Mouse (Mus musculus) CD4-positive naive resting alpha-beta T cell, adult 57 days (primary cell): ENCODE data around the gene Olfr1423. TPM values are rescaled to one million over a fixed set of nuclear protein-coding genes. Genes with fewer than 3 reads are reported as not detected.

Experiments
- total RNA-seq: library from RNA; stranded (reverse); gene quantifications from one replicate; pipeline ENCODE4 v1.2.4, GENCODE M21; 2023

Gene Olfr1423
- not detected for total RNA-seq

GRCm38 (mm10) chr19:12041217-12041616 is at the start of gene Olfr1423:
TSS of gene Olfr1423 (minus strand) at chr19:12041317.

DNA sequence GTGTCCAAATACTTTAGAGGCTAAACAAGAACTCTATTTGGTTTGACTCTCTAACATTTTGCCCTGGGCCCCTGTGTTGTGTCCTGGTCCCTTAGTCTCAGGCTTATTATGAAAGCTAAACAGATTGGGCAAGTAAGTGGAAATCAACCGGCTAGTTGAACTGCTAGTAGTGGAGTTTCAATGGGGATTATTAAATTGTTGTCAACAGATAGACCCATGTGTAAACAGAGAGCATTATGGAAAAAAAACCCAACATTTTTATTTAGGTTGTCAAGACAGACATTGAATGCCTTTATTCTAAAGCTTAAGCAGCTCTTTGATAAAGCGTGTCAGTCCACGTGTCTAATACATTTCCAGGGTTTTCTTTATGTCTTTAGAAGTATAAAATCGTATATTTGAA is 36.5 kb upstream of the Olfr1423 start, which contains the start of gene Olfr1425:
Olfr1425 (minus strand) TSS at position 101 of the 400 bp plus-strand sequence.

GRCm38 (mm10) chr19:12062582-12062981 is 21.5 kb upstream of the Olfr1423 start, which contains the start of gene Olfr1424:
TSS of gene Olfr1424 (minus strand) at chr19:12062682.

Other genes with a start within 250 kb of the Olfr1423 start
- 9.5 TPM for gene Stx3, start 221.9 kb downstream of the Olfr1423 start, total RNA-seq
- not detected for gene Olfr1417, start 202.1 kb downstream of the Olfr1423 start, total RNA-seq
- gene Olfr1418, start 180.3 kb downstream of the Olfr1423 start, total RNA-seq = not detected
- gene Olfr1419, start 166.2 kb downstream of the Olfr1423 start, total RNA-seq = not detected
- not detected for gene Olfr1420, start 154.8 kb downstream of the Olfr1423 start, total RNA-seq
- gene Patl1, start 128.9 kb downstream of the Olfr1423 start, total RNA-seq = 54.0 TPM
- 44.4 TPM for gene Osbp, start 75.4 kb downstream of the Olfr1423 start, total RNA-seq
- not detected for gene Olfr1424, start 21.4 kb upstream of the Olfr1423 start, total RNA-seq
- not detected for gene Olfr1425, start 36.4 kb upstream of the Olfr1423 start, total RNA-seq
- not detected for gene Olfr1426, start 50.7 kb upstream of the Olfr1423 start, total RNA-seq
- not detected for gene Olfr1427, start 62.0 kb upstream of the Olfr1423 start, total RNA-seq
- not detected for gene Olfr1428, start 74.6 kb upstream of the Olfr1423 start, total RNA-seq
- not detected for gene Olfr76, start 81.9 kb upstream of the Olfr1423 start, total RNA-seq
- gene Olfr1555-ps1, start 128.8 kb upstream of the Olfr1423 start, total RNA-seq = not detected
- not detected for gene Olfr1431, start 159.3 kb upstream of the Olfr1423 start, total RNA-seq
- gene Olfr1432, start 191.3 kb upstream of the Olfr1423 start, total RNA-seq = not detected
- gene Olfr262, start 200.3 kb upstream of the Olfr1423 start, total RNA-seq = not detected
- gene Olfr235, start 219.7 kb upstream of the Olfr1423 start, total RNA-seq = not detected
- not detected for gene Olfr1434, start 238.5 kb upstream of the Olfr1423 start, total RNA-seq